Mouse (Mus musculus) embryonic facial prominence, embryonic 15.5 days (tissue): Measurements from ENCODE around the gene 1810010H24Rik. TPM values are rescaled to one million over a fixed set of nuclear protein-coding genes. Genes with fewer than 3 reads are reported as not detected.
"Not testable (repeated sequence)": the region's sequence is repeated elsewhere in the genome, so short reads cannot be mapped to it uniquely, and the experiment has no call there.

Source experiments
- ATAC-seq: fragments of 200-750 bp; cut with Nextera tagmentation; 2 replicates; pipeline ENCODE4 v1.8.0; 2017; ENCODE audit warnings: low read depth, moderate TSS enrichment; ENCODE audit not compliant: insufficient number of reproducible peaks, low FRiP score, low TSS enrichment
- H3K27ac ChIP-seq: fragments of 300-500 bp; sonication (generic); replicated peaks from 2 replicates; pipeline ENCODE4 v1.5.1; 2015; ENCODE audit warnings: mild to moderate bottlenecking, inconsistent platforms
- H3K27me3 ChIP-seq: fragments of 300-500 bp; sonication (generic); 2 replicates; pipeline ENCODE4 v1.6.1; 2015; ENCODE audit warnings: inconsistent platforms
- H3K36me3 ChIP-seq: fragments of 300-500 bp; sonication (generic); 2 replicates; pipeline ENCODE4 v1.6.1; 2015; ENCODE audit warnings: mild to moderate bottlenecking, inconsistent platforms
- H3K4me1 ChIP-seq: fragments of 300-500 bp; sonication (generic); 2 replicates; pipeline ENCODE4 v1.6.1; 2015; ENCODE audit warnings: inconsistent platforms
- H3K4me2 ChIP-seq: fragments of 300-500 bp; sonication (generic); replicated peaks from 2 replicates; pipeline ENCODE4 v1.6.1; 2015; ENCODE audit warnings: mild to moderate bottlenecking, inconsistent platforms
- H3K4me3 ChIP-seq: fragments of 300-500 bp; sonication (generic); replicated peaks from 2 replicates; pipeline ENCODE4 v1.5.1; 2015; ENCODE audit warnings: mild to moderate bottlenecking, inconsistent platforms
- H3K9ac ChIP-seq: fragments of 300-500 bp; sonication (generic); 2 replicates; pipeline ENCODE4 v1.6.1; 2015; ENCODE audit warnings: inconsistent platforms
- H3K9me3 ChIP-seq: fragments of 300-500 bp; sonication (generic); replicated peaks from 2 replicates; pipeline ENCODE4 v1.6.1; 2016; ENCODE audit warnings: inconsistent platforms
- WGBS: fragments of 180-500 bp; shearing (Covaris S2); methylation state at CpG from one replicate; pipeline ENCODE4 v1.1.7; 2015; 5-methylcytosine and 5-hydroxymethylcytosine counted together
- polyA plus RNA-seq: library from polyadenylated mRNA; unstranded; fragments of >200 nt; fragmentation: Nextera tagmentation; extraction: Ambion mirVana; gene quantifications from 2 replicates; pipeline ENCODE4 v1.2.1, GENCODE M21; 2015

The 1810010H24Rik gene
- 4.7 and 5.0 TPM in 2 replicates for polyA plus RNA-seq

GRCm38 (mm10) chr11:107025411-107026321 is at the start of gene 1810010H24Rik:
TSS of gene 1810010H24Rik (plus strand) at chr11:107025681.
- H3K36me3 ChIP-seq = no peaks in the 10 kb centered on the region
- H3K4me3 ChIP-seq = peak within 1 kb of the TSS; percentile 63
- H3K9ac ChIP-seq = peak within 1 kb of the TSS; percentile 37
- H3K4me2 ChIP-seq = peak within 1 kb of the TSS; percentile 87
- H3K4me1 ChIP-seq = peaks cover 37% of the 10 kb centered on the region
- H3K27me3 ChIP-seq = 0 out of 2 replicates have a peak, but pooled peaks cover 3% of the 10 kb centered on the region
- H3K27ac ChIP-seq = 0 out of 2 replicates have a peak within 1 kb of the TSS, but pooled peaks have one; percentile 11
- H3K9me3 ChIP-seq = no peaks in the 10 kb centered on the region
- no peak for ATAC-seq
- under 1% methylated on average over 45 of the region's 45 CpGs for WGBS

DNA sequence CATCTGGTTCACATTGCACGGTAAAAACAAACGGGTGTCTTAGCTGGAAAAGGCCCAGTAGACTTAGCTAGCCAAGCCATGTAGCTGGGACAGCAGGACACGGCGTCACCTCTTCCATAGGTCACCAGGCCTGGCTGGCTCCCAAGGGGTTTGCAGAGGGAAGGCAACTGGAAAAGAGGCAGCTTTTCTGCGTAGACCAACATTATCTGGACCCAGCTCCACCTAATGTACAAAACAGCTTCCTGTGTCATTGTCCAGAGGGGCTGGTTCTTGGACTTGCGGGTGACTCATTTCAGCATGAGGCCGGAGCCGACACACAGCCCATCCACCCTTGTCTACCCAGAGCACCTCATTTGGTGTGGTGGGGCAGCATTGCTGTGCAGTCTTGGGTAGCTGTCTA is 49.3 kb upstream of the 1810010H24Rik start:
- Histone ChIP-seq H3K27me3 (no peaks in the 10 kb centered on the region), H3K4me2 (no peak overlapping the region), H3K36me3 (no peaks in the 10 kb centered on the region), H3K4me3 (no peak overlapping the region), H3K27ac (no peak overlapping the region), H3K9me3 (no peaks in the 10 kb centered on the region), H3K9ac (no peak overlapping the region), H3K4me1 (0 out of 2 replicates have a peak, but pooled peaks cover 3% of the 10 kb centered on the region)
- no peak for ATAC-seq
- WGBS = 79% methylated on average over 8 of the region's 8 CpGs

DNA sequence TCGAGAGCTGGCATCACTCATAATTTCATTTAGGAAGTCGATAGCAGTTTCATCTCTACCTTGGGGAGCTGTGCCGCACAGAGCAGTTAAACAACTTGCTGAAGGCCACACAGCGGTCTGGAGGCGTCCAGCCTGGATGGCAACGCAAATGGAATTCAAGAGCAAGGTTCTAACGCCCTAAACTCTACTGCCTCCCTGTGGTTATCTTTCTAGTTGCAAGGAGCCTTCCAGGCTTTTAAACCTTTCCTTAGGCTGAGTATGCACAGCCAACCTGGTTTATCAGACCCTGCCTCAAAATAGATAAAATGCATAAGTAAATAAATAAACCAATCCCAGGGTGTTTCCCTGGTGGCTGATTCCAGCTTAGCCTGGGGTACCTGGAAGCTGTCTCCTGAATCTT is 45.0 kb upstream of the 1810010H24Rik start:
- no peak overlapping the region for H3K4me2 ChIP-seq
- no peaks in the 10 kb centered on the region for H3K36me3 ChIP-seq
- ATAC-seq = no peak
- H3K9ac ChIP-seq = no peak overlapping the region
- H3K9me3 ChIP-seq = no peaks in the 10 kb centered on the region
- 0 out of 2 replicates have a peak, but pooled peaks cover 7% of the 10 kb centered on the region for H3K4me1 ChIP-seq
- no peaks in the 10 kb centered on the region for H3K27me3 ChIP-seq
- WGBS = 25% methylated on average over 7 of the region's 7 CpGs
- no peak overlapping the region for H3K27ac ChIP-seq
- H3K4me3 ChIP-seq = no peak overlapping the region

DNA sequence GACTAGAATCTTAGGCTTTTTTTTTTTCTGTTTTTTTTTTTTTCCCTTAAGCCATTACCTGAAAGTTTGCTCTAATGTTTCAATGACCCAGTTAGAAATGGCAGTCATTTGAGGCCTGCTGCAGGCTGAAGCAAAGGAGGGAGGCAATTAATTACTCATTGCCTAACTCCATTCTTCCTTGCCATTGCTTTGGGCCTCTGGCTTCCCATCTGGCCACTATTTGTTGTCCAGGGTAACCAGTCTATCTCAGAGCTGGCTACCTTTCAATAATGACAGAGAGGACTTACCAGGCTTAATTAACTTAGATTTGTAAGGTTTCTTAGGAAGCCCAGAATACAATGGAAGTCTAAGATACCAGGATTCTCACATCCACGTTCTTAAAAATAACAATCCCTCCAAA is 43.7 kb upstream of the 1810010H24Rik start:
- no peak overlapping the region; the same call in 1 of the 2 replicates for H3K27ac ChIP-seq
- H3K36me3 ChIP-seq = no peaks in the 10 kb centered on the region
- WGBS = 49% methylated on average over 1 of the region's 1 CpGs
- no peaks in the 10 kb centered on the region for H3K27me3 ChIP-seq
- H3K9ac ChIP-seq = no peak overlapping the region
- ATAC-seq = no peak
- H3K4me1 ChIP-seq = 0 out of 2 replicates have a peak, but pooled peaks cover 3% of the 10 kb centered on the region
- H3K4me3 ChIP-seq = no peak overlapping the region
- no peaks in the 10 kb centered on the region for H3K9me3 ChIP-seq
- no peak overlapping the region for H3K4me2 ChIP-seq

DNA sequence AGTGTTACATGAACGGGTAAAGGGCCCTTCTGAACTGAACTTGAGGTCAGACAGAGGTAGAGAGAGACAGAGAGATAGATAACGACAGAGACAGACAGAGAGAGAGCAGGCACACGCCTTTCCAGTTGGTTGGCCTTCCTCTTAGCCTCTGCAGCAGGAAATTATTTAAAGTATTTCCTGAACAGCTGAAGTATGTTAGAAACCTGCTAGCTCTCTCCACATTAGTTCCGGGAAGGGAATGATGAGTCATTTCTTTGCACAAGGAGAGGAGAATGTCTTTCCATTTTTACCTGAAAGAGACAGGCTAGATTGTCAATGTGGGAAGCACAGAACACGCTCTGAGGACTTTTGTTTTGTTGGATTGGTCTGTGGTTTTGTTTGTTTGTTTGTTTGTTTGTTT is 43.1 kb upstream of the 1810010H24Rik start:
- no peak for ATAC-seq
- no peaks in the 10 kb centered on the region for H3K9me3 ChIP-seq
- WGBS = 30% methylated on average over 5 of the region's 5 CpGs
- H3K27ac ChIP-seq = no peak overlapping the region; the same call in 1 of the 2 replicates
- H3K36me3 ChIP-seq = peaks cover under 1% of the 10 kb centered on the region
- H3K9ac ChIP-seq = no peak overlapping the region
- H3K4me1 ChIP-seq = peaks cover 3% of the 10 kb centered on the region; the same call in 1 of the 2 replicates
- H3K27me3 ChIP-seq = no peaks in the 10 kb centered on the region
- no peak overlapping the region for H3K4me3 ChIP-seq
- no peak overlapping the region for H3K4me2 ChIP-seq

- not testable (repeated sequence) for H3K4me2 ChIP-seq, ATAC-seq, H3K9ac ChIP-seq, H3K27me3 ChIP-seq, H3K4me1 ChIP-seq, H3K4me3 ChIP-seq, H3K9me3 ChIP-seq, H3K27ac ChIP-seq
- peaks cover 30% of the 10 kb centered on the region for H3K36me3 ChIP-seq
- WGBS = 69% methylated on average over 9 of the region's 9 CpGs
Measured at GRCm38 (mm10) chr11:106985979-106986604, 39.4 kb upstream of the 1810010H24Rik start.

- Histone ChIP-seq H3K9ac (no peak overlapping the region), H3K4me1 (peaks cover under 1% of the 10 kb centered on the region; the same call in 1 of the 2 replicates), H3K9me3 (no peaks in the 10 kb centered on the region), H3K4me2 (no peak overlapping the region), H3K36me3 (peaks cover 39% of the 10 kb centered on the region), H3K27ac (peak overlapping the region; percentile 48), H3K4me3 (no peak overlapping the region), H3K27me3 (no peaks in the 10 kb centered on the region)
- WGBS = 81% methylated on average over 2 of the region's 2 CpGs
- ATAC-seq = no peak
Measured at GRCm38 (mm10) chr11:106987384-106987783, 38.1 kb upstream of the 1810010H24Rik start.

DNA sequence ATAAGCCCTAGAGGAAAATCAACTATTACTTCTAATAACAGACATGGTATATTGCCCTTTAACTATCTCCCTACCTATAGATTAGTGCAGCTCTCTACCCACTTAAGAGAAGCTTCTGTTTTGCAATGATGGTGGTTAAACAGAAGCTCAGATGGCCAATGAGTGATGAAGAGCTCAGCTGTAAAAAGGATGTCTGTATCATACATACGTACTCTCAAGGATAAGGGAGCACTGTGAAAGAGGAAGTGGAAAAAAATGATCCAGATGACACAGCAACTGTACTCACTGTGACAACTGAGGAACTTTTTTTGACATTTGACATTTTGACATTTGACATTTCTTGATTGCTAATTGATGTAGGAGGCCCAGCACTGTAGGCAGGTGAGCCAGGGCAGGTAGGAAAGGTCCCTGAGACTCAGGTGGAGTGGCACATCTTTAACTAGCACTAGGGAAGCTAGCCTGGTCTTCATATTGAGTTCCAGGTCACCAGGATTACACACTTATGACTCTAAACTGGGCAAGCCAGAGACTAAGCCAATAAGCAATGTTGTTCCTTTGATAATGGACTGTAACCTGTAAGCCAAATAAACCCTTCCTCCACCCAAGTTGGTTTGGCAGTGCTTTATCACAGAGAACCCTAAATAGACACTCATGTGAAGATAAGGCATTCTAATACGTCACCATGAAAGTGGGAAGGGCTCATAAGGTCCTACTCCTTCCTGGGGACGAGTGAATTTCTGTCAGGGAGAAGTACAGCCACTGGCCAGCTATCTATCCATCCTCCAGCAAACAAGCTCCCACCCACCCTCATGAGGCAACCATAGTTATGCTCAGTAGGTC is 31.0 kb upstream of the 1810010H24Rik start:
- 0 out of 2 replicates have a peak, but pooled peaks cover 8% of the 10 kb centered on the region for H3K4me1 ChIP-seq
- no peak overlapping the region for H3K4me2 ChIP-seq
- WGBS = 77% methylated on average over 3 of the region's 3 CpGs
- no peak for ATAC-seq
- no peaks in the 10 kb centered on the region for H3K27me3 ChIP-seq
- no peaks in the 10 kb centered on the region for H3K9me3 ChIP-seq
- H3K36me3 ChIP-seq = peaks cover 47% of the 10 kb centered on the region
- H3K9ac ChIP-seq = no peak overlapping the region
- H3K27ac ChIP-seq = no peak overlapping the region
- no peak overlapping the region for H3K4me3 ChIP-seq

DNA sequence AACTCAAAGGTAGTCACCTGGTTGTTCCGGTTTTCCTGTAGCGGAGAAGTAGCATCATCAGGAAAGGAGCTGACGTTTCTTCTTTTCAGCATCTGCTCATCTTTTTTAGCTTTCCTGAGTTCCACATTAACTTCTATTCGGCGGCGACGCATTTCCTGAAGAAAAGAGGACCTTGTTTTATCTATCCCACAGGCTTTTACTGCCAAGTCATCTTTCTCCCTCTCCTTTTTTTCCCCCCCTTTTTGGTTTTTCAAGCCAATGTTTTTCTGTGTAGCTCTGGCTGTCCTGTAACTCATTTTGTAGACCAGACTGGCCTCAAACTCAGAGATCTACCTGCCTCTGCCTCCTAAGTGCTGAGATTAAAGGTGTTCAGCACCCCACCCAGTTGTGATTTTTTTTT is 29.0 kb upstream of the 1810010H24Rik start:
- H3K36me3 ChIP-seq = peaks cover 30% of the 10 kb centered on the region
- H3K4me3 ChIP-seq = not testable (repeated sequence)

GRCm38 (mm10) chr11:106997976-106998375 is 27.5 kb upstream of the 1810010H24Rik start:
- 7% methylated on average over 5 of the region's 5 CpGs for WGBS
- no peaks in the 10 kb centered on the region for H3K27me3 ChIP-seq
- no peaks in the 10 kb centered on the region for H3K9me3 ChIP-seq
- ATAC-seq = no peak
- peak overlapping the region; percentile 57 for H3K4me2 ChIP-seq
- no peak overlapping the region; the same call in 1 of the 2 replicates for H3K27ac ChIP-seq
- peak overlapping the region; percentile 37; the same call in 1 of the 2 replicates for H3K9ac ChIP-seq
- 0 out of 2 replicates have a peak, but pooled peaks cover 8% of the 10 kb centered on the region for H3K4me1 ChIP-seq
- peaks cover 25% of the 10 kb centered on the region for H3K36me3 ChIP-seq
- H3K4me3 ChIP-seq = peak overlapping the region; percentile 90

More for the DNA sequence above, 29.0 kb upstream of the 1810010H24Rik start:
- not testable (repeated sequence) for H3K9ac ChIP-seq, H3K4me1 ChIP-seq, ATAC-seq, H3K27me3 ChIP-seq, H3K9me3 ChIP-seq, H3K27ac ChIP-seq
- WGBS = 95% methylated on average over 7 of the region's 7 CpGs
- H3K4me2 ChIP-seq = peak overlapping the region; percentile 57; the same call in 1 of the 2 replicates
